Mouse (Mus musculus): ENCODE data around the gene Tmem259. TPM values are rescaled to one million over a fixed set of nuclear protein-coding genes. Genes with fewer than 3 reads are reported as not detected.
A peak's percentile ranks its signal among the peaks of the same experiment; 100 is the strongest.

Gene Tmem259
- polyA plus RNA-seq, 1 experiment from 2014 or later = 37.3 TPM

DNA sequence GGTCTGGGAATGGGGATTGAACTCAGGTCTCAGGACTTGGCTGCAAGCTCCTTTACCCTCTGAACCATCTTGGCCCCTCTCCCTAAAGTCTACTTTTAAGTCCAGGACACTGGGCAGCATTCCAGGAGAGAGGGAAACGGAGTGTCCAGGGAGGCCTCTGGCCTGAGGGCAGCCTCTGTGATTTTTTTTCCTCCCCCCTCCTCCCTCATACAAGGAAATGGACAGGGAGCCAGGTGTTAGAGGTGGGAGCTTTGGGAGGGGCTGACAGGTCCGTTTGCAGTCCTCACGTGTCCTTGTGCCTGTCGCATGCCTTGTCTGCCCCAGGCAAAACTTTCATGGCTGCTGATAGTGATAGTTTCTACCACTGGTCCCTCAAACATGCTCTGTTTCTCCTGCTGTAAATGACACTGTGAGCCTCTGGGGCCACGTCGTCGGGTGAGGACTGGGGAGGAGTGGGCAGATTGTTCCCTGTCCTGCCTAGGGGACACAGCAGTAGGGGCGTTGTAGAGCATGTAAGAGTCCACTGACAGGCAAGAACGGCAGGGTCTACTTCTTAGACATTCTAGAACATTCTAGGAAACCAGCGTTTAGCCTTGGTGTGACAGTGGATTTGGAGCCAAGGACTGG, 47.7 kb downstream of the Tmem259 start:
- peaks cover 99% of the 10 kb centered on the region for H3K79me2 ChIP-seq (ENCODE audit: inconsistent target)
- 45% methylated on average over 10 of the region's 10 CpGs for WGBS (ENCODE audit: missing documents)
- peaks cover 11% of the 10 kb centered on the region; the same call in 1 of the 2 replicates for H3K36me3 ChIP-seq (ENCODE audit: inconsistent target)
- no peak overlapping the region for H3K4me3 ChIP-seq (ENCODE audit: inconsistent target)
- peak overlapping the region; percentile 47 for H3K27ac ChIP-seq

DNA sequence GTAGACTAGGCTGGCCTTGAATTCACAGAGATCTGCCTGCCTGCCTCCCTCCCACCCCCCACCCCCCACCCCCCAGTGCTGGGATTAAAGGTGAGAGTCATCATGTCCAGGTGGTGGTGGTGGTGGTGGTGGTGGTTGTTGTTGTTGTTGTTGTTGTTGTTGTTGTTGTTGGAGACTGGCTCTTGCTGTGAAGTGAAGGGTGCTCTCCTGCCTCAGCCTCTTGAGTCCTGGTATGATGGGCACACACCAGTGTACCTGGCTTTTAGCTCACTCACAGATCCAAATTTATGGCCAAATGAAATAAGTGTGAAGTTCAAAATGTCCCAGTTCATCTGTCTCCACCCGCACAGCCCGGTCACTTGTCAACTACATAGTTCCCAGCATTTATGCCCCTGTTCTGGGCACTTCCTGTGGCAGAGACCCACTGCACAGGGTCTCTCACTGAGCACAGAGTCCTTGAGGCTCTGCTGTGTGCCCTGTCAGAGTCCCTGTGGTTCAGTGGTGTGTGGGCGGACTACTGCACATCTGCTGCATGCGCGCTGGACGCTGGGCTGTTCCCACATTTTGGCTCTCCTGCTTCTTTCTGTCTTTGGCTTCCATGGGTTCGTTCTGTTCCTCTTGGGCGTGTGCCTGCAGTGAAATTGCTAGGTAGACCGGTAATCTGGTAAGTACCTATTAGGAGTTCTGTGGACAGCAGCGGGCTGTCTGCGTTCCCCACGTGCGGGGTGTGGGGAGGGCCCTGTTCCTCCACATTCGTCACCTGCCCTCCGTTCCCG, 49.1 kb downstream of the Tmem259 start:
- peaks cover 11% of the 10 kb centered on the region; the same call in 1 of the 2 replicates for H3K36me3 ChIP-seq (ENCODE audit: inconsistent target)
- H3K4me3 ChIP-seq (ENCODE audit: inconsistent target) = no peak overlapping the region
- 98% methylated on average over 16 of the region's 16 CpGs for WGBS (ENCODE audit: missing documents)
- peaks cover 99% of the 10 kb centered on the region for H3K79me2 ChIP-seq (ENCODE audit: inconsistent target)
- peak overlapping the region; percentile 46 for H3K27ac ChIP-seq

DNA sequence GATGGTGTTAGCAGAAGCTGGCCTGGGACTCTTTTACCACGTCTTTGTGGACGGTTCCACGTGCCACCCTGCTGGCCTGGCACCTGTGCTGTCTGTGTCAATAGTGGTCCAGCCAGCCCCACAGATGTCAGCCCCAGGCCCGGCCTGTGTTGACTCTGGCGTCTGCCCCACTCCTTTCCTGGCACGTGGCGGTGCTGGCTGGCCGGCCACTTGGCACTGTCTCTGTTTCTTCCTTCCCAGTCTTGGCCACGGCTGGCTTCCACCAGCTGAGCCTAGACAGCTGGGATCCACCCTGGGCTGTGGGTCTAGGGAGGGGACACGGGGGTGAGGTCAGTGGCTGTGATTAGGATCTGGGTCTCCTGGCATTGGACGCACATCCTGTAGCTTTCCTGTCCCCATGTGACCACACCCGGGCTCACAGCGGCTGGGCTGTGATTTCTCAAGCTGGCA, 49.8 kb downstream of the Tmem259 start:
- Histone ChIP-seq H3K27ac (peak overlapping the region; percentile 46), H3K79me2 (ENCODE audit: inconsistent target) (peaks cover 99% of the 10 kb centered on the region), H3K4me3 (ENCODE audit: inconsistent target) (no peak overlapping the region), H3K36me3 (ENCODE audit: inconsistent target) (peaks cover 11% of the 10 kb centered on the region; the same call in 1 of the 2 replicates)
- 40% methylated on average over 13 of the region's 13 CpGs for WGBS (ENCODE audit: missing documents)

DNA sequence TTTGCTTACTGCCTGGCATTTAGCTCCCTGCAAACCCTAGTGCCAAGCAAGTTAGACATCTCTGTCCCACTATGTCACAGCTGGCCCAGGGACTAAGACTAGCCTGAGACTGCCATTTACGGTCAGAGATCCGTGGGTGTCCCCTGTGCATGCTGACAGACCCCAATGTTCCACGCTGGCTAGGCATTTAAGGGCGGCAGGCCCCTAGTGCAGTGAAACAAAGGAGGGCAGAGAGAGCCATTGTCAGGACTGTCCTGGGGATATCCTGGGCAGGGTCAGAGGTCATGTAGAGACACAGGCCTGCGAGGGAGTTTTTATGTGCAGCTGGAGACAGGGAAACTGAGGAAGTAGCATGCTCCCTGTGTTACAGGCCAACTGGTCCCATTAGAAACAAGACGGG, 50.3 kb downstream of the Tmem259 start:
- Histone ChIP-seq H3K4me3 (ENCODE audit: inconsistent target) (no peak overlapping the region), H3K27ac (peak overlapping the region; percentile 46), H3K36me3 (ENCODE audit: inconsistent target) (peaks cover 11% of the 10 kb centered on the region; the same call in 1 of the 2 replicates), H3K79me2 (ENCODE audit: inconsistent target) (peaks cover 99% of the 10 kb centered on the region)
- 85% methylated on average over 6 of the region's 6 CpGs for WGBS (ENCODE audit: missing documents)

DNA sequence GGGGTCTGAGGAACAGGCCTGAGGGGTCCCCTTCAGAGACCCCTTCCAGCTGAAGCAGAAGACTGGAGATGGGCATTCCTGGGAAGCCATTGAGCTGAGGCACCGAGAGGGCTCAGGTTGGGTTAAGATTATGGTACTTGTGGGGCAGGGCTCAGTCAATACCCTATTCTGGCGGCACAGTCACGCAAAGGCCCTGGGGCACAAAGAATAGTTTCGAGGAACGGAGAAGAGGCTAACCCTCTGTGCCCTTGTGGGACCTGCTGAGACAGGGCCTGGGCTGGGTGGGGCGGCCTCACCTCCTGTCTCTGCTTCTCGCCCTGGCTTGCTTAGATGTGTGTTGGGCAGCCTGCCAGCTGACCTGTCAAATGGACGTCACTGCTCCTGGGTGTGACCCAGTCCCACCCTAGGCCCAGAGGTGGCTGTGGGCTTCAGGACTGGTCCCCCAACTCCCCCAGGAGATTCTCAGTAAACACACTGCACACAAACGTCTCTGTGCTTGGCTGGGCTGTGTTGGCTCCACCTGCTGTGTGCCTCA, 50.9 kb downstream of the Tmem259 start:
- WGBS (ENCODE audit: missing documents) = 93% methylated on average over 9 of the region's 9 CpGs
- H3K27ac ChIP-seq = peak overlapping the region; percentile 46
- peaks cover 99% of the 10 kb centered on the region for H3K79me2 ChIP-seq (ENCODE audit: inconsistent target)
- peaks cover 11% of the 10 kb centered on the region; the same call in 1 of the 2 replicates for H3K36me3 ChIP-seq (ENCODE audit: inconsistent target)
- no peak overlapping the region for H3K4me3 ChIP-seq (ENCODE audit: inconsistent target)

DNA sequence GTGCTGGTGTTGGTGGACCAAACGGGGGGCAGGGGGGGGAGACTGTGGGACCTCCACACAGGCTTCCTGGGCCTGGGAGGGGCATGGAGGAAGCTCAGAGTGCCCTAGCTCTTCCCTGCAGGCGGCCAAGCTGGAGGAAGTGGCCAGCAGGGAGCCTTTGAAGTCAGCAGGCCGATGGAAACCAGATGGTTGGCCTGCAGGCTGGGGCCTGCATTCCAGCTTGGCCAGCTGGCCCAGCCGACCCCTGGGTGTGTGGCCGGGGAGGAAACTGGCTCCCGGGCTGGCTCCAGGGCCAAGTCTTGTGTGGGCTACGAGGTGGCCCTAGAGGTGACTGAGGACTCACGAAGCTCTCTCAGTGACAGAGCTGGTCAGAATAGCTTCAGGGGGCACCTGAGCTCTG, 51.4 kb downstream of the Tmem259 start:
- H3K79me2 ChIP-seq (ENCODE audit: inconsistent target) = peaks cover 99% of the 10 kb centered on the region
- peak overlapping the region; percentile 46 for H3K27ac ChIP-seq
- 39% methylated on average over 8 of the region's 8 CpGs for WGBS (ENCODE audit: missing documents)
- H3K4me3 ChIP-seq (ENCODE audit: inconsistent target) = no peak overlapping the region
- H3K36me3 ChIP-seq (ENCODE audit: inconsistent target) = peaks cover 11% of the 10 kb centered on the region; the same call in 1 of the 2 replicates

DNA sequence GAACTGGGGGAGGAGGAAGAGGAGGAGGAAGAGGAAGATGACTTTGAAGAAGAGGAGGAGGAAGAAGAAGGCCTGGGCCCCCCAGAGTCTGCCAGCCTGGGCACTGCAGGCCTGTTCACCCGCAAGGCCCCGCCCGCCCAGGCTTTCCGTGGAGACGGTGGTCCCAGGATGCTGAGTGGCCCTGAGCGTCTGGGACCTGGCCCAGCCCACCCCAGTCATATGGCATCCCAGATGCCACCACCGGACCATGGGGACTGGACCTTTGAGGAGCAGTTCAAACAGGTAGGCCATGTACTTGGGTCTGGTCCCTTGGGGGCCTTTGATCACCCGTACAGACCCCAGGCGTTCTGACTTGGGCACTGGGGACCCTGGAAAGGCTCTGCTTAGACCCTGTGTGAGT, 52.3 kb downstream of the Tmem259 start:
- no peak overlapping the region for H3K4me3 ChIP-seq (ENCODE audit: inconsistent target)
- peaks cover 99% of the 10 kb centered on the region for H3K79me2 ChIP-seq (ENCODE audit: inconsistent target)
- peaks cover 11% of the 10 kb centered on the region; the same call in 1 of the 2 replicates for H3K36me3 ChIP-seq (ENCODE audit: inconsistent target)
- no peak overlapping the region for H3K27ac ChIP-seq
- WGBS (ENCODE audit: missing documents) = 95% methylated on average over 8 of the region's 9 CpGs

DNA sequence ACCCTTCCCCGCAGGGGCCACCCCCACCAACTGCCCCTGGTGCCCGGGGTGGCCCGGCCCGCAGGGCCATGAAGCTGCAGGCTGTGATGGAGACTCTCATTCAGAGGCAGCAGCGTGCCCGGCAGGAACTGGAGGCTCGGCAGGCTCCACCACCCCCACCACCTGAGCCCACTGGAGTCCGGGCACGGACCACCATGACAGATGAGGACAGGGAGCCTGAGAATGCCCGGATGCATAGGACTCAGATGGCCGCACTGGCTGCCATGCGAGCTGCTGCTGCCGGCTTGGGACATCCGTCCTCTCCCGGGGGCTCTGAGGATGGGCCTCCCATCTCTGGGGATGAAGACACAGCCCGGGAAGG, 53.3 kb downstream of the Tmem259 start:
- H3K27ac ChIP-seq = no peak overlapping the region
- H3K4me3 ChIP-seq (ENCODE audit: inconsistent target) = no peak overlapping the region
- WGBS (ENCODE audit: missing documents) = 91% methylated on average over 16 of the region's 16 CpGs
- H3K36me3 ChIP-seq (ENCODE audit: inconsistent target) = peaks cover 11% of the 10 kb centered on the region; the same call in 1 of the 2 replicates
- peaks cover 89% of the 10 kb centered on the region for H3K79me2 ChIP-seq (ENCODE audit: inconsistent target)

DNA sequence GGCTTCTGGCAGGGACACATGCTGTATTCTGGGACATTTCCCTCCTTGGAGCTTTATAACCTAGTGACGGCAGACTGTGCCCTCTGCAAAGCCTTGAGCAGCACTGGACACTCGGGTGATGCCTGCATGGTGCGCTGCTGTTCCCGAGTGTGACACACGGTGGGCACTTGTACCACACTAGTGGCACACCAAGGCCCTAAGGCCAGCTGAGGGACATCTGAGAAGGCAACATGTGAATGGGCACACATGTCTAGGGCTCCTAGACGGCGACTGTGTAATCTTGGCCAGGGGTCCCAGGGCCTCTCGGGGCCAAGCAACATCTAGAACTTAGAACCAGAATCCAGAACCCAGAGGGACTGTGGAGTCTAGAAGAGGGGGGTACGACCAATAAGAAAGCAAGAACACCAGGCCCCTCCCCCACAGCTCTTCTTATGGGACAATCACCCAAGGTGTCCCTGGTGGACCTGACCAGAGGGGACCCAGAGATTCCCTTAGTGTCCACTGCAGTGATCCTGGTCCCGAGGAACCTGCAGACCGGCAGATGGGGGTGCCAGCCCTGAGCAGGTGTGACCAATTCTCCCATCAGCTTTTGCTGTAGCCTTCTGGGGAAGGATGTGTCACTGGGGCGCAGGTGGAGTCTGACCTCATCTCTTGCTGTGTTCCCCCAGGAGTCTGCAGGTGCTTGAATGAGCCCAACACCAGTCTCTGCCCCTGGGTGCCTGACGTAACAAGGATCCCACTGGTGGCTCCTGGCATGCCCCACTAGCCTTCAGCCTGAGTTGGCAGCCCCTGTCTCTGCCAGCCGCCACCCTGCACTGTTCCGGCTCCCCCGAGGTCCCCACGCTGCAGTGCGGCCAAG, 53.9 kb downstream of the Tmem259 start:
- H3K27ac ChIP-seq = no peak overlapping the region
- WGBS (ENCODE audit: missing documents) = 87% methylated on average over 18 of the region's 18 CpGs
- H3K79me2 ChIP-seq (ENCODE audit: inconsistent target) = peaks cover 83% of the 10 kb centered on the region
- no peak overlapping the region for H3K4me3 ChIP-seq (ENCODE audit: inconsistent target)
- peaks cover 11% of the 10 kb centered on the region; the same call in 1 of the 2 replicates for H3K36me3 ChIP-seq (ENCODE audit: inconsistent target)

DNA sequence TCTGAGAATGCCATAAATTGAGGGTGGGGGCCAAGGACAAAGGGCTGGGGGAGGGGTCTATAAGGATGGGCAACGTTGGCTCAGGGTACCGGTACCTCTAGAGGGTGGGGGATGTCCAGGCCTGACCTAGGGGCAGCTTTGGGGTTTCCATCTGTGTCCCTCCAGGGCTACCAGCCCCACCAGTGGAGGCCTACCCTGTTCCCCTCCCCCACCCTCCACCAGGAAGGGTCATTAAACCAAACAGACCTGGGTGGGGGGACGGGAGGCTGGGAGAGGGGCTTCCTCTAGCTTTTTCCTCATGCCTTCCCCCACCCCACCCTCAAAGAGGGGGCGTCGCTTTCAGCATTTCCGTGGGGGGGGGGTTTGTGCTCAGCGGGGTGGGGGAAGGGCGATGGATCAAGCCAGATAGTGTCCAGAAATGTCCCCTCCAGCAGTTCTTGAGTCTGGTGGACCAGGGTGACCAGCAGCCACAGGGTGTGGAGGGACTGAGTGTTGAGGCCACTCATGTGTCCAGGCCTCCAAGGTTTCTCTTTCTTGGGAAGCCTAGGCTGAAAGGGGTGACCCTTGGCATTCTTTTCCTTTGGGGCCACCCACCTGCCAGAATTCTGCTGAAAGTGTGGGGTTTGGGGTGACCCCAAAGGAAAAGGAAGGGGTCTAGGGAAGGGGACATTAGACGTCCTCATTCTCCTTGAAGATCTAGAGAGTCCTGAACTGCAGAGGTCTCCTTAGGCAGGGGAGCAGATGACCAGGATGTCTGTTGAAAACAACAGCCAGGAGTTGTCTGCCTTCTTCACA, 55.0 kb downstream of the Tmem259 start:
- 57% methylated on average over 4 of the region's 9 CpGs for WGBS (ENCODE audit: missing documents)
- H3K4me3 ChIP-seq (ENCODE audit: inconsistent target) = peak overlapping the region; percentile 82; the same call in 1 of the 2 replicates

DNA sequence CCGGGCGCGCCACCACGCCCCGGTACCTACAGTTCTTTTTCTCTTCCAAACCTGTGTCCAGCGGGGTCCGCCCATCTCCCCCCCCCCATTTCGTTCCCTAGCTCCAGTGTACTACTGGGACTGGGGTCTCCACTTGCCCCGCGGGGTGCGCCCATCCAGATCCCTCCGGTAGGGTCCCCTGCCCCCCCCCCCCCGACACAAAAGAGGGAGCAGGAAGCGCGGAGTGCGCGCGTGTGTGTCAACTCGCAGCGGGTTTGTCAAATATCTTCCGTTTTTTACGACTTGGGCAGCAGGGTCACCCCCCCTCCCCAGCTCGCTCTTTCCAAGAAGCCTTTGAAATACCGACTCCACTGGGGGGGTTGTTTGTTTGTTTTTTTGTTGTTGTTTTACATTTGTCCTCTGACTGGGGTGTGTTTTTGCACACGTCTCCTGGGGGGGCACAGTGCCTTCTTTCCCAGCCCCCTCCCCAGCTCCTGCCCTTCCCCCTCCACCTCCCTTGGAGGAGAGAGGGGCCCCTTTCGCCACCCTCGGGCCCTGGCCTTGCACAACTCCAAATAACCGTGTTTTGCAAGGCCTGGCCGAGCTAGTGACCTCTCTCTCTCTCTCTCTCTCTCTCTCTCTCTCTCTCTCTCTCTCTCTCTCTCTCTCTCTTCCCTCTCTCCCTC, 56.0 kb downstream of the Tmem259 start:
- Histone ChIP-seq H3K36me3 (ENCODE audit: inconsistent target) (peaks cover 3% of the 10 kb centered on the region; the same call in 1 of the 2 replicates), H3K27ac (peak overlapping the region; percentile 91), H3K79me2 (ENCODE audit: inconsistent target) (peaks cover 62% of the 10 kb centered on the region), H3K4me3 (ENCODE audit: inconsistent target) (peak overlapping the region; percentile 82)
- WGBS (ENCODE audit: missing documents) = under 1% methylated on average over 14 of the region's 29 CpGs

More for the DNA sequence above, 55.0 kb downstream of the Tmem259 start:
- peaks cover 72% of the 10 kb centered on the region for H3K79me2 ChIP-seq (ENCODE audit: inconsistent target)
- H3K36me3 ChIP-seq (ENCODE audit: inconsistent target) = peaks cover 11% of the 10 kb centered on the region; the same call in 1 of the 2 replicates
- H3K27ac ChIP-seq = peak overlapping the region; percentile 41; the same call in 1 of the 2 replicates

DNA sequence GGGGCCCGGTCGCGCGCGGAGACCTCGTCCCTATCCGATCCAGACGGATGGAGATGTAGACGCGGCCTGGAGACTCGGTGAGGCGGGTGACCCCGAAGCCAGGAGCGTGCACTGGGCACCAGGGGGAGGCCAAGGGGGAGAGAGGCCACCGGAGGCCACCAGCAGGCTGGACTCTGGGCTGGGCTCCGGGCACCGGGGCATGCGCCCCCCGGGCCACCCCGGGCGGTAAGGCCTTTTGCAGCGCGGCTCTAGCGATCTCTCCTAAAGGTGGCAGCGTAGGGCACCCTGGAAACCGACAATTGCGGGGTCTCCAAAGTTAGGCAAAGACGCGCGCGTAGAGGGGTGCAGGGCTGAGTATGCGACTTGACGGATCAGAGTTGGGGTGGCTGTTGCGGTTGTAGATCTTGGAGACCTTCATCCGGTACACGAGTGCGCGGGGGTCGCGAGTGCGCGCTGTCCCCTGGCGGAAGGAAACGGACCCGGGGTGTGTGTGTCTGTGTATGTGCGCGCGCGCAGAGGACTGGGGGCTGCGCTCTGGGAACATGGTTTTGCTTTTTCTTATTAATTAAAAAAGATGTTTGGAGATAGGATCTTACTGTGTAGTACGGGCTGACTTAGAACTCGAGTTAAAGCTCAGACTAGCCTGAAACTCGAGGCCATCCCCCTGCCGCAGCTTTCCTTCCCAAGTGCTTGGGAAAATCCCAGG, 56.7 kb downstream of the Tmem259 start:
- H3K4me3 ChIP-seq (ENCODE audit: inconsistent target) = peak overlapping the region; percentile 82
- H3K79me2 ChIP-seq (ENCODE audit: inconsistent target) = peaks cover 55% of the 10 kb centered on the region
- 0 out of 2 replicates have a peak, but pooled peaks cover 3% of the 10 kb centered on the region for H3K36me3 ChIP-seq (ENCODE audit: inconsistent target)
- H3K27ac ChIP-seq = peak overlapping the region; percentile 91
- WGBS (ENCODE audit: missing documents) = under 1% methylated on average over 50 of the region's 54 CpGs
